Mouse (Mus musculus): ENCODE measurements around the gene Gtf3c2.

DNA sequence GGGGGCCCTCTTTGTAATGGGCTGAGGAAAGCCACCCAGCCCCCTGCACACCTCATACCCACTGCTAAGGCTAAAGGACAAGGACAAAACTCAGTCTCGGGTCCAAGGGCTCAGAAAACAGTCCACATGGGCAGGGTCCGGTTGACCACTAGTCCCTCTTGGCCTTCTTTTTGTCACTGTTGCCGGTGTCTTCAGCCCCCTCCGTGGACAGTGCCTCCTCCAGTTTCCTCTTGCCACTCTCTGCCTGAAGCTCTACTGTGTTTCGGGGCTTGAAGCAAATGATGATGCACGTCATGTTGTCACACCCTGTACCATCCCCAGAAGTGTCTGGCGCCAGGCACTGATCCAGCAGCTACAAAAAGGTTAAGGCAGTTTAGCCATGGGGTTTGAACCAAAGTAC is 23.0 kb upstream of the Gtf3c2 start:
- TF ChIP-seq MAFK (IDR thresholded peaks at IDR 0.05; ENCODE audit: insufficient replicate concordance, low read length): no peak
- TF ChIP-seq CTCF (conservative IDR thresholded peaks at IDR 0.05 in 1 of 2, IDR thresholded peaks at IDR 0.05 in 1 of 2; ENCODE audit: low read depth in 2 of 2, low read length in 2 of 2): no peak
- no peak for TF ChIP-seq CHD2 (IDR thresholded peaks at IDR 0.05; ENCODE audit: low read length)
- no peak for TF ChIP-seq E2F4 (IDR thresholded peaks at IDR 0.05; ENCODE audit: insufficient replicate concordance, low read depth, low read length)
- TF ChIP-seq ZC3H11A (IDR thresholded peaks at IDR 0.05; ENCODE audit: low read depth, low read length): no peak
- no peak for TF ChIP-seq ZNF384 (IDR thresholded peaks at IDR 0.05; ENCODE audit: low read depth, low read length)
- no peak for TF ChIP-seq MYC (IDR thresholded peaks at IDR 0.05; ENCODE audit: low read depth, low read length)
- no peak for TF ChIP-seq TCF12 (IDR thresholded peaks at IDR 0.05; ENCODE audit: low read depth, low read length)
- TF ChIP-seq POLR2A (IDR thresholded peaks at IDR 0.05; ENCODE audit: low read depth, low read length): no peak
- TF ChIP-seq RAD21 (IDR thresholded peaks at IDR 0.05; ENCODE audit: low read depth, low read length): no peak
- TF ChIP-seq EP300 (IDR thresholded peaks at IDR 0.05; ENCODE audit: low read length): no peak
- no peak for TF ChIP-seq USF2 (conservative IDR thresholded peaks at IDR 0.05; ENCODE audit: low read depth, low read length)

Measured in CH12.LX (cell line).